Mouse (Mus musculus): ENCODE data around the gene Izumo4. TPM values are rescaled to one million over a fixed set of nuclear protein-coding genes. Genes with fewer than 3 reads are reported as not detected.
A peak's percentile ranks its signal among the peaks of the same experiment; 100 is the strongest.

Izumo4 gene
- polyA plus RNA-seq, 1 experiment from 2014 or later: 7.9 TPM

DNA sequence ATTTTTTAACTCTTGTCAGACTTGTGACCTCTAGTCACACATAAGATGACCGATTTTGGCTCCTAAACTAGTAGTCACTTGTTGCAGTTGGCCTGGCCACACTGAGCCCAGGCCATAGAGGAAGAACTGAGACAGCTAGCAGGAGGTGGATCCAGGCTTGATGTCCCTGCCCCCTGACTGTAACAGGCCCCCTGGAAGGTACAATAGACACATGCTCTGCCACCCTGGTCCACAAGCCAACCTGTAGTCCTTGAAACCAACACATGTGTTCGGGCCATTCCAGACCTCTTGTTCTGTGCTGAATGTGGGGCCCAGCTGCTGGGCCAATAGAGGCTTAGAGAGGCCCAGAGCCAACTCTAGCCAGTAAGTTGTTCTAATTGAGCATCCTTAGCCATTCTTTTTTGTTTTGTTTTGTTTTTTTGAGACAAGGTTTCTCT, 21.7 kb upstream of the Izumo4 start:
- ATAC-seq (no peak), DNase-seq (no peak)
- no peaks in the 10 kb centered on the region for H3K27me3 ChIP-seq (ENCODE audit: insufficient read depth, low read length)
- H3K9me3 ChIP-seq (ENCODE audit: low read length): no peaks in the 10 kb centered on the region
- no peak overlapping the region; the same call in 1 of the 2 replicates for H3K9ac ChIP-seq (replicated peaks)
- peak overlapping the region; percentile 100 for H3K27ac ChIP-seq (ENCODE audit: low read depth)
- WGBS (ENCODE audit: insufficient replicate concordance): 64% methylated on average over 2 of the region's 2 CpGs
- H3K36me3 ChIP-seq (replicated peaks; ENCODE audit: insufficient read depth, low read length): 0 out of 2 replicates have a peak, but pooled peaks cover 3% of the 10 kb centered on the region
- no peak overlapping the region for H3K4me3 ChIP-seq (ENCODE audit: low read depth, low read length)
- TF ChIP-seq EP300 (IDR thresholded peaks at IDR 0.05; ENCODE audit: low read depth) (no peak), CTCF (IDR thresholded peaks at IDR 0.05; ENCODE audit: low read depth) (no peak)
- no peak overlapping the region for H3K4me2 ChIP-seq (ENCODE audit: low read depth, low read length)
- peaks cover 46% of the 10 kb centered on the region for H3K4me1 ChIP-seq (ENCODE audit: insufficient read depth)

DNA sequence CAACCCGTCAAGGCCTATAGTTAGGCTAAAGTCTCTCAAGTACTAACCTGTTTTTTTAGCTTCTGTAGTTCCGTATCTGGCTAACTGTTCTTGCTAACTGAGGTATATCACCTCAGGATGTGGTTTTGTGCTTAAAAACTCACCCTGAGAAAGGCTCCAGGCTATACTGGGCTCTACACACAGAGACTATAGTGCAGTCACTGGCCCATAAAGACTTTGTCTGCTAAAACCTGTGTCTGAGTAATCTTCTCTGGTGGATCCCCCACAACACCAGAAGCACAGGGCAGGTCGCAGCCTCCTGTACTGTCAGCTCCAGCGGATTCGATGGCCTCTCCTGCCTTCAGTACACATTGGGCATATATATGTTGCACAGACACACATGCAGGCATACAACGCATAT, 20.0 kb upstream of the Izumo4 start:
- DNase-seq (no peak), ATAC-seq (no peak)
- peak overlapping the region; percentile 42; the same call in 1 of the 2 replicates for H3K27ac ChIP-seq (ENCODE audit: low read depth)
- H3K4me1 ChIP-seq (ENCODE audit: insufficient read depth): peaks cover 49% of the 10 kb centered on the region
- H3K27me3 ChIP-seq (ENCODE audit: insufficient read depth, low read length): no peaks in the 10 kb centered on the region
- H3K36me3 ChIP-seq (replicated peaks; ENCODE audit: insufficient read depth, low read length): peaks cover 19% of the 10 kb centered on the region
- TF ChIP-seq CTCF (IDR thresholded peaks at IDR 0.05; ENCODE audit: low read depth) (no peak), EP300 (IDR thresholded peaks at IDR 0.05; ENCODE audit: low read depth) (no peak)
- WGBS (ENCODE audit: insufficient replicate concordance): 75% methylated on average over 6 of the region's 6 CpGs
- H3K4me2 ChIP-seq (ENCODE audit: low read depth, low read length): no peak overlapping the region
- H3K9me3 ChIP-seq (ENCODE audit: low read length): no peaks in the 10 kb centered on the region
- H3K4me3 ChIP-seq (ENCODE audit: low read depth, low read length): no peak overlapping the region
- no peak overlapping the region for H3K9ac ChIP-seq (replicated peaks)

DNA sequence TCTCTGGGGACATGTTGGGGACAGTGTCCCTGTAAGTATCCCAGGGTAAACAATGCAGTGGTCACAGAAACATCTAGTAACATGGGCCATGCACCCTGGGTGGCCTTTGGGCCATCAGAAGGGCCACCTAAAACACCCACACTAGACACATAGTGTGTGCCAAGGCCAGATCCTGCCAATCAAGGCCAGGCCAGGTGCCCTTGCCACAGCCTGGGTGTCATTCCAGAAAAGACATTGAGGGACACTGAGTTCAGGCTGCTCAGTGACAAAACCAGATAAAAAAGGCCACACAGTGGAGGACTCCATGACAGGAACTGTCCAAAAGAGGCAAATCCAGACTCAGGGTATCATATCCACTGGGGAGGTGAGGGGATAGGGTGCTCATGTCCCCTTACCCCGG, 18.3 kb upstream of the Izumo4 start:
- H3K36me3 ChIP-seq (replicated peaks; ENCODE audit: insufficient read depth, low read length): peaks cover 23% of the 10 kb centered on the region
- H3K27ac ChIP-seq (ENCODE audit: low read depth): no peak overlapping the region
- H3K4me1 ChIP-seq (ENCODE audit: insufficient read depth): peaks cover 36% of the 10 kb centered on the region
- H3K27me3 ChIP-seq (ENCODE audit: insufficient read depth, low read length): no peaks in the 10 kb centered on the region
- H3K9ac ChIP-seq (replicated peaks): no peak overlapping the region
- no peak for DNase-seq
- H3K4me3 ChIP-seq (ENCODE audit: low read depth, low read length): no peak overlapping the region
- no peak for ATAC-seq
- no peak overlapping the region for H3K4me2 ChIP-seq (ENCODE audit: low read depth, low read length)
- TF ChIP-seq CTCF (IDR thresholded peaks at IDR 0.05; ENCODE audit: low read depth) (no peak), EP300 (IDR thresholded peaks at IDR 0.05; ENCODE audit: low read depth) (no peak)
- H3K9me3 ChIP-seq (ENCODE audit: low read length): no peaks in the 10 kb centered on the region
- 95% methylated on average over 1 of the region's 1 CpGs for WGBS (ENCODE audit: insufficient replicate concordance)

GRCm38 (mm10) chr10:80684214-80684613, 17.8 kb upstream of the Izumo4 start:
- WGBS (ENCODE audit: insufficient replicate concordance): 51% methylated on average over 6 of the region's 6 CpGs
- ATAC-seq: peak; percentile 68
- peaks cover 25% of the 10 kb centered on the region for H3K36me3 ChIP-seq (replicated peaks; ENCODE audit: insufficient read depth, low read length)
- no peak overlapping the region for H3K9ac ChIP-seq (replicated peaks)
- no peak overlapping the region for H3K4me3 ChIP-seq (ENCODE audit: low read depth, low read length)
- TF ChIP-seq EP300 (IDR thresholded peaks at IDR 0.05; ENCODE audit: low read depth) (no peak), CTCF (IDR thresholded peaks at IDR 0.05; ENCODE audit: low read depth) (peak; percentile 99)
- H3K4me2 ChIP-seq (ENCODE audit: low read depth, low read length): no peak overlapping the region
- DNase-seq: peak; percentile 82
- H3K4me1 ChIP-seq (ENCODE audit: insufficient read depth): peaks cover 31% of the 10 kb centered on the region
- peak overlapping the region; percentile 82 for H3K27ac ChIP-seq (ENCODE audit: low read depth)
- no peaks in the 10 kb centered on the region for H3K27me3 ChIP-seq (ENCODE audit: insufficient read depth, low read length)
- no peaks in the 10 kb centered on the region for H3K9me3 ChIP-seq (ENCODE audit: low read length)

GRCm38 (mm10) chr10:80684984-80685383, 17.0 kb upstream of the Izumo4 start:
- ATAC-seq: peak; percentile 65
- no peak for DNase-seq
- Histone ChIP-seq H3K4me2 (ENCODE audit: low read depth, low read length) (peak overlapping the region; percentile 61), H3K36me3 (replicated peaks; ENCODE audit: insufficient read depth, low read length) (peaks cover 32% of the 10 kb centered on the region), H3K4me3 (ENCODE audit: low read depth, low read length) (no peak overlapping the region), H3K4me1 (ENCODE audit: insufficient read depth) (peaks cover 23% of the 10 kb centered on the region), H3K27ac (ENCODE audit: low read depth) (peak overlapping the region; percentile 82), H3K9me3 (ENCODE audit: low read length) (no peaks in the 10 kb centered on the region), H3K27me3 (ENCODE audit: insufficient read depth, low read length) (no peaks in the 10 kb centered on the region), H3K9ac (replicated peaks) (peak overlapping the region; percentile 50; the same call in 1 of the 2 replicates)
- TF ChIP-seq EP300 (IDR thresholded peaks at IDR 0.05; ENCODE audit: low read depth) (peak; percentile 96), CTCF (IDR thresholded peaks at IDR 0.05; ENCODE audit: low read depth) (no peak)
- WGBS (ENCODE audit: insufficient replicate concordance): 56% methylated on average over 4 of the region's 4 CpGs

GRCm38 (mm10) chr10:80686617-80687016, 15.4 kb upstream of the Izumo4 start:
- Histone ChIP-seq H3K4me3 (ENCODE audit: low read depth, low read length) (no peak overlapping the region), H3K9ac (replicated peaks) (no peak overlapping the region), H3K4me2 (ENCODE audit: low read depth, low read length) (no peak overlapping the region), H3K27me3 (ENCODE audit: insufficient read depth, low read length) (no peaks in the 10 kb centered on the region), H3K27ac (ENCODE audit: low read depth) (0 out of 2 replicates have a peak overlapping the region, but pooled peaks have one; percentile 18), H3K36me3 (replicated peaks; ENCODE audit: insufficient read depth, low read length) (peaks cover 44% of the 10 kb centered on the region), H3K9me3 (ENCODE audit: low read length) (no peaks in the 10 kb centered on the region), H3K4me1 (ENCODE audit: insufficient read depth) (peaks cover 19% of the 10 kb centered on the region; the same call in 1 of the 2 replicates)
- 92% methylated on average over 3 of the region's 3 CpGs for WGBS (ENCODE audit: insufficient replicate concordance)
- no peak for TF ChIP-seq EP300 (IDR thresholded peaks at IDR 0.05; ENCODE audit: low read depth)
- TF ChIP-seq CTCF (IDR thresholded peaks at IDR 0.05; ENCODE audit: low read depth): no peak
- DNase-seq: no peak
- no peak for ATAC-seq
